Mouse (Mus musculus) liver, embryonic 16.5 days (tissue): ENCODE measurements around the gene Actl9. TPM values are rescaled to one million over a fixed set of nuclear protein-coding genes. Genes with fewer than 3 reads are reported as not detected.

ENCODE experiments used
- polyA plus RNA-seq: library from polyadenylated mRNA; unstranded; fragments of >200 nt; fragmentation: Nextera tagmentation; extraction: Ambion mirVana; gene quantifications from 2 replicates; pipeline ENCODE4 v1.2.1, GENCODE M21; 2015

The Actl9 gene
- polyA plus RNA-seq, 1 experiment from 2014 or later = not detected

Other genes with a start within 250 kb of the Actl9 start
- not detected in 2 replicates for gene Olfr239, start 241.6 kb upstream of the Actl9 start, polyA plus RNA-seq
- 0.01 TPM in 1 of 2 replicates, not detected in the other for gene Olfr1564, start 211.2 kb upstream of the Actl9 start, polyA plus RNA-seq
- gene Zfp955a, start 177.8 kb upstream of the Actl9 start, polyA plus RNA-seq = 4.0 and 4.2 TPM in 2 replicates
- not detected in 2 replicates for gene Olfr63, start 168.2 kb upstream of the Actl9 start, polyA plus RNA-seq
- 2.6 and 3.3 TPM in 2 replicates for gene Zfp955b, start 143.4 kb upstream of the Actl9 start, polyA plus RNA-seq
- 2.1 and 2.3 TPM in 2 replicates for gene Zfp81, start 74.0 kb upstream of the Actl9 start, polyA plus RNA-seq
- 6.0 and 6.8 TPM in 2 replicates for gene Zfp101, start 38.3 kb upstream of the Actl9 start, polyA plus RNA-seq
- 5.1 and 6.6 TPM in 2 replicates for gene Adamts10, start 91.3 kb downstream of the Actl9 start, polyA plus RNA-seq
- 11.2 and 12.7 TPM in 2 replicates for gene Myo1f, start 122.8 kb downstream of the Actl9 start, polyA plus RNA-seq
- gene Zfp414, start 196.2 kb downstream of the Actl9 start, polyA plus RNA-seq = 14.4 and 17.9 TPM in 2 replicates
- 4.0 and 5.6 TPM in 2 replicates for gene Pram1, start 205.2 kb downstream of the Actl9 start, polyA plus RNA-seq